Mouse (Mus musculus) testis, postnatal 10 days (tissue): ENCODE data around the gene Ranbp17.

Experiments used
- DNase-seq: peaks from one replicate; pipeline ENCODE4 v3.0.0; 2021; ENCODE audit warnings: low spot score

Gene Ranbp17

GRCm38 (mm10) chr11:33404651-33405050 lies 108.9 kb downstream of the Ranbp17 start:
- DNase-seq: no peak

GRCm38 (mm10) chr11:33399346-33399745 lies 114.2 kb downstream of the Ranbp17 start:
- no peak for DNase-seq

GRCm38 (mm10) chr11:33398701-33399100 lies 114.8 kb downstream of the Ranbp17 start:
- no peak for DNase-seq

GRCm38 (mm10) chr11:33396275-33396674 lies 117.3 kb downstream of the Ranbp17 start:
- no peak for DNase-seq

GRCm38 (mm10) chr11:33394093-33394492 lies 119.5 kb downstream of the Ranbp17 start:
- DNase-seq: no peak

GRCm38 (mm10) chr11:33388685-33389084 lies 124.9 kb downstream of the Ranbp17 start:
- no peak for DNase-seq

GRCm38 (mm10) chr11:33361867-33362266 lies 151.7 kb downstream of the Ranbp17 start:
- no peak for DNase-seq

GRCm38 (mm10) chr11:33349269-33349668 lies 164.3 kb downstream of the Ranbp17 start:
- DNase-seq: no peak

GRCm38 (mm10) chr11:33342061-33342460 lies 171.5 kb downstream of the Ranbp17 start:
- DNase-seq: no peak

GRCm38 (mm10) chr11:33336552-33337121 lies 176.9 kb downstream of the Ranbp17 start:
- peak; percentile 58 for DNase-seq

GRCm38 (mm10) chr11:33335616-33336015 lies 177.9 kb downstream of the Ranbp17 start:
- no peak for DNase-seq

- no peak for DNase-seq
Observed at GRCm38 (mm10) chr11:33332137-33332536, 181.4 kb downstream of the Ranbp17 start.

- DNase-seq: no peak
Observed at GRCm38 (mm10) chr11:33319006-33319611, 194.4 kb downstream of the Ranbp17 start.

GRCm38 (mm10) chr11:33309566-33309965 lies 204.0 kb downstream of the Ranbp17 start:
- DNase-seq: no peak

- DNase-seq: no peak
Observed at GRCm38 (mm10) chr11:33300859-33301258, 212.7 kb downstream of the Ranbp17 start.

- DNase-seq: no peak
Observed at GRCm38 (mm10) chr11:33299371-33299770, 214.2 kb downstream of the Ranbp17 start.

- no peak for DNase-seq
Observed at GRCm38 (mm10) chr11:33297121-33297520, 216.4 kb downstream of the Ranbp17 start.

- no peak for DNase-seq
Observed at GRCm38 (mm10) chr11:33295422-33295821, 218.1 kb downstream of the Ranbp17 start.

GRCm38 (mm10) chr11:33294063-33294462 lies 219.5 kb downstream of the Ranbp17 start:
- no peak for DNase-seq

- DNase-seq: no peak
Observed at GRCm38 (mm10) chr11:33278571-33278970, 235.0 kb downstream of the Ranbp17 start.

GRCm38 (mm10) chr11:33276637-33277036 lies 236.9 kb downstream of the Ranbp17 start, which contains the start of gene Gm12117:
Gm12117 (minus strand) TSS chr11:33276737.
- DNase-seq: no peak

- no peak for DNase-seq
Observed at GRCm38 (mm10) chr11:33274816-33275215, 238.7 kb downstream of the Ranbp17 start.

- DNase-seq: no peak
Observed at GRCm38 (mm10) chr11:33274294-33274693, 239.3 kb downstream of the Ranbp17 start.

- no peak for DNase-seq
Observed at GRCm38 (mm10) chr11:33240295-33240694, 273.3 kb downstream of the Ranbp17 start.
